Mouse (Mus musculus) c-Kit-positive CD71-negative TER-119-negative erythroid progenitor cells, embryonic 14.5 days (primary cell): ENCODE data around the gene Esam.

ENCODE experiments used
- DNase-seq: peaks from one replicate; pipeline ENCODE4 v3.0.0-alpha.2; 2013; ENCODE audit warnings: low read depth

Gene Esam

GRCm38 (mm10) chr9:37556366-37556765 is 28.5 kb downstream of the Esam start:
- DNase-seq = no peak

GRCm38 (mm10) chr9:37560617-37561016 is 32.7 kb downstream of the Esam start:
- no peak for DNase-seq

GRCm38 (mm10) chr9:37563805-37564204 is 35.9 kb downstream of the Esam start:
- DNase-seq = no peak

GRCm38 (mm10) chr9:37567019-37567418 is 39.1 kb downstream of the Esam start:
- no peak for DNase-seq

GRCm38 (mm10) chr9:37567454-37567853 is 39.6 kb downstream of the Esam start:
- DNase-seq = no peak

- no peak for DNase-seq
Observed at GRCm38 (mm10) chr9:37567892-37568604, 40.2 kb downstream of the Esam start.

- DNase-seq = no peak
Observed at GRCm38 (mm10) chr9:37568605-37569214, 40.8 kb downstream of the Esam start.

- no peak for DNase-seq
Observed at GRCm38 (mm10) chr9:37569231-37569835, 41.5 kb downstream of the Esam start.

GRCm38 (mm10) chr9:37572204-37572876 is 44.5 kb downstream of the Esam start:
- no peak for DNase-seq

- no peak for DNase-seq
Observed at GRCm38 (mm10) chr9:37576436-37576930, 48.6 kb downstream of the Esam start.

GRCm38 (mm10) chr9:37583594-37583993 is 55.7 kb downstream of the Esam start:
- no peak for DNase-seq

- no peak for DNase-seq
Observed at GRCm38 (mm10) chr9:37586718-37587117, 58.8 kb downstream of the Esam start.
